Mouse (Mus musculus): ENCODE results near the gene Gm45717. TPM values are rescaled to one million over a fixed set of nuclear protein-coding genes. Genes with fewer than 3 reads are reported as not detected.
A peak's percentile ranks its signal among the peaks of the same experiment; 100 is the strongest.

Gm45717 gene
- total and polyA plus RNA-seq, 3 experiments, result not detected

- TF ChIP-seq GATA2 (IDR thresholded peaks at IDR 0.05; ENCODE audit: borderline replicate concordance, low read depth, low read length) (no peak), TAL1 (conservative IDR thresholded peaks at IDR 0.05; ENCODE audit: low read depth, low read length) (no peak), POLR2AphosphoS5 (IDR thresholded peaks at IDR 0.05; ENCODE audit: insufficient replicate concordance, low read depth, low read length) (no peak), CTCF (IDR thresholded peaks at IDR 0.05; ENCODE audit: low read depth, low read length) (no peak), GATA1 (IDR thresholded peaks at IDR 0.05; ENCODE audit: borderline replicate concordance, low read length) (no peak)
- Histone ChIP-seq H3K36me3 (replicated peaks) (peaks cover 93% of the 10 kb centered on the region), H3K4me1 (ENCODE audit: insufficient read depth, low read depth, low read length) (peaks cover 52% of the 10 kb centered on the region), H3K27me3 (ENCODE audit: insufficient read depth, low read length) (peaks cover 2% of the 10 kb centered on the region; the same call in 1 of the 2 replicates), H3K9me3 (replicated peaks) (no peaks in the 10 kb centered on the region), H3K4me3 (ENCODE audit: low read depth, low read length) (no peak overlapping the region)
- DNase-seq (ENCODE audit: low spot score), result no peak
- peak; percentile 75 for ATAC-seq (ENCODE audit: extremely low read depth, insufficient number of reproducible peaks, low FRiP score, poor library complexity, severe bottlenecking)
Measured at GRCm38 (mm10) chr7:140946980-140947379, 8.8 kb downstream of the Gm45717 start.

GRCm38 (mm10) chr7:140946311-140946710 lies 9.4 kb downstream of the Gm45717 start:
- DNase-seq (ENCODE audit: low spot score), result no peak
- H3K4me1 ChIP-seq (ENCODE audit: insufficient read depth, low read depth, low read length), result peaks cover 56% of the 10 kb centered on the region
- no peaks in the 10 kb centered on the region for H3K9me3 ChIP-seq (replicated peaks)
- no peak overlapping the region for H3K4me3 ChIP-seq (ENCODE audit: low read depth, low read length)
- H3K27me3 ChIP-seq (ENCODE audit: insufficient read depth, low read length), result peaks cover 2% of the 10 kb centered on the region; the same call in 1 of the 2 replicates
- peaks cover 89% of the 10 kb centered on the region for H3K36me3 ChIP-seq (replicated peaks)
- TF ChIP-seq POLR2AphosphoS5 (IDR thresholded peaks at IDR 0.05; ENCODE audit: insufficient replicate concordance, low read depth, low read length) (no peak), CTCF (IDR thresholded peaks at IDR 0.05; ENCODE audit: low read depth, low read length) (no peak), TAL1 (conservative IDR thresholded peaks at IDR 0.05; ENCODE audit: low read depth, low read length) (no peak), GATA2 (IDR thresholded peaks at IDR 0.05; ENCODE audit: borderline replicate concordance, low read depth, low read length) (no peak), GATA1 (IDR thresholded peaks at IDR 0.05; ENCODE audit: borderline replicate concordance, low read length) (no peak)
- ATAC-seq (ENCODE audit: extremely low read depth, insufficient number of reproducible peaks, low FRiP score, poor library complexity, severe bottlenecking), result no peak

GRCm38 (mm10) chr7:140945247-140945646 lies 10.5 kb downstream of the Gm45717 start:
- H3K36me3 ChIP-seq (replicated peaks), result peaks cover 79% of the 10 kb centered on the region
- no peak overlapping the region for H3K4me3 ChIP-seq (ENCODE audit: low read depth, low read length)
- no peaks in the 10 kb centered on the region for H3K9me3 ChIP-seq (replicated peaks)
- no peak for ATAC-seq (ENCODE audit: extremely low read depth, insufficient number of reproducible peaks, low FRiP score, poor library complexity, severe bottlenecking)
- no peak for DNase-seq (ENCODE audit: low spot score)
- peaks cover 57% of the 10 kb centered on the region for H3K4me1 ChIP-seq (ENCODE audit: insufficient read depth, low read depth, low read length)
- TF ChIP-seq GATA2 (IDR thresholded peaks at IDR 0.05; ENCODE audit: borderline replicate concordance, low read depth, low read length), result no peak
- no peak for TF ChIP-seq TAL1 (conservative IDR thresholded peaks at IDR 0.05; ENCODE audit: low read depth, low read length)
- H3K27me3 ChIP-seq (ENCODE audit: insufficient read depth, low read length), result peaks cover 2% of the 10 kb centered on the region; the same call in 1 of the 2 replicates

GRCm38 (mm10) chr7:140944236-140944635 lies 11.5 kb downstream of the Gm45717 start:
- no peaks in the 10 kb centered on the region for H3K9me3 ChIP-seq (replicated peaks)
- DNase-seq (ENCODE audit: low spot score) (no peak), ATAC-seq (ENCODE audit: extremely low read depth, insufficient number of reproducible peaks, low FRiP score, poor library complexity, severe bottlenecking) (no peak)
- peaks cover 69% of the 10 kb centered on the region for H3K36me3 ChIP-seq (replicated peaks)
- H3K4me1 ChIP-seq (ENCODE audit: insufficient read depth, low read depth, low read length), result peaks cover 64% of the 10 kb centered on the region
- no peak for TF ChIP-seq GATA1 (IDR thresholded peaks at IDR 0.05; ENCODE audit: borderline replicate concordance, low read length)
- no peak for TF ChIP-seq TAL1 (conservative IDR thresholded peaks at IDR 0.05; ENCODE audit: low read depth, low read length)
- TF ChIP-seq CTCF (IDR thresholded peaks at IDR 0.05; ENCODE audit: low read depth, low read length), result no peak
- TF ChIP-seq GATA2 (IDR thresholded peaks at IDR 0.05; ENCODE audit: borderline replicate concordance, low read depth, low read length), result no peak
- H3K27me3 ChIP-seq (ENCODE audit: insufficient read depth, low read length), result peaks cover 2% of the 10 kb centered on the region; the same call in 1 of the 2 replicates
- no peak overlapping the region for H3K4me3 ChIP-seq (ENCODE audit: low read depth, low read length)

- Histone ChIP-seq H3K9me3 (replicated peaks) (no peaks in the 10 kb centered on the region), H3K4me3 (ENCODE audit: low read depth, low read length) (no peak overlapping the region), H3K4me1 (ENCODE audit: insufficient read depth, low read depth, low read length) (peaks cover 66% of the 10 kb centered on the region), H3K27me3 (ENCODE audit: insufficient read depth, low read length) (peaks cover 2% of the 10 kb centered on the region; the same call in 1 of the 2 replicates), H3K36me3 (replicated peaks) (peaks cover 60% of the 10 kb centered on the region)
- no peak for ATAC-seq (ENCODE audit: extremely low read depth, insufficient number of reproducible peaks, low FRiP score, poor library complexity, severe bottlenecking)
- no peak for TF ChIP-seq GATA1 (IDR thresholded peaks at IDR 0.05; ENCODE audit: borderline replicate concordance, low read length)
- no peak for TF ChIP-seq GATA2 (IDR thresholded peaks at IDR 0.05; ENCODE audit: borderline replicate concordance, low read depth, low read length)
- no peak for TF ChIP-seq TAL1 (conservative IDR thresholded peaks at IDR 0.05; ENCODE audit: low read depth, low read length)
- no peak for TF ChIP-seq POLR2AphosphoS5 (IDR thresholded peaks at IDR 0.05; ENCODE audit: insufficient replicate concordance, low read depth, low read length)
- no peak for DNase-seq (ENCODE audit: low spot score)
Measured at GRCm38 (mm10) chr7:140943356-140943755, 12.4 kb downstream of the Gm45717 start.

GRCm38 (mm10) chr7:140942811-140943210 lies 12.9 kb downstream of the Gm45717 start:
- Histone ChIP-seq H3K4me3 (ENCODE audit: low read depth, low read length) (no peak overlapping the region), H3K9me3 (replicated peaks) (no peaks in the 10 kb centered on the region), H3K27me3 (ENCODE audit: insufficient read depth, low read length) (peaks cover 6% of the 10 kb centered on the region), H3K4me1 (ENCODE audit: insufficient read depth, low read depth, low read length) (peaks cover 64% of the 10 kb centered on the region), H3K36me3 (replicated peaks) (peaks cover 54% of the 10 kb centered on the region)
- no peak for ATAC-seq (ENCODE audit: extremely low read depth, insufficient number of reproducible peaks, low FRiP score, poor library complexity, severe bottlenecking)
- no peak for DNase-seq (ENCODE audit: low spot score)
- TF ChIP-seq TAL1 (conservative IDR thresholded peaks at IDR 0.05; ENCODE audit: low read depth, low read length) (no peak), POLR2AphosphoS5 (IDR thresholded peaks at IDR 0.05; ENCODE audit: insufficient replicate concordance, low read depth, low read length) (no peak), GATA1 (IDR thresholded peaks at IDR 0.05; ENCODE audit: borderline replicate concordance, low read length) (no peak), GATA2 (IDR thresholded peaks at IDR 0.05; ENCODE audit: borderline replicate concordance, low read depth, low read length) (no peak)

GRCm38 (mm10) chr7:140942341-140942740 lies 13.4 kb downstream of the Gm45717 start:
- no peak for DNase-seq (ENCODE audit: low spot score)
- TF ChIP-seq POLR2AphosphoS5 (IDR thresholded peaks at IDR 0.05; ENCODE audit: insufficient replicate concordance, low read depth, low read length) (no peak), GATA2 (IDR thresholded peaks at IDR 0.05; ENCODE audit: borderline replicate concordance, low read depth, low read length) (no peak), TAL1 (conservative IDR thresholded peaks at IDR 0.05; ENCODE audit: low read depth, low read length) (no peak), CTCF (IDR thresholded peaks at IDR 0.05; ENCODE audit: low read depth, low read length) (no peak), GATA1 (IDR thresholded peaks at IDR 0.05; ENCODE audit: borderline replicate concordance, low read length) (no peak)
- Histone ChIP-seq H3K9me3 (replicated peaks) (no peaks in the 10 kb centered on the region), H3K4me1 (ENCODE audit: insufficient read depth, low read depth, low read length) (peaks cover 60% of the 10 kb centered on the region), H3K27me3 (ENCODE audit: insufficient read depth, low read length) (peaks cover 6% of the 10 kb centered on the region), H3K4me3 (ENCODE audit: low read depth, low read length) (peak overlapping the region; percentile 72), H3K36me3 (replicated peaks) (peaks cover 50% of the 10 kb centered on the region)
- no peak for ATAC-seq (ENCODE audit: extremely low read depth, insufficient number of reproducible peaks, low FRiP score, poor library complexity, severe bottlenecking)
